Mouse (Mus musculus): ENCODE measurements at regions not wholly inside any gene's neighbourhood (a gene's known extent, or its start where the extent isn't known, plus 50 kb on each side); places are given as distances from the start of the nearest gene placed in this dataset.

- peak; percentile 75 for ATAC-seq (ENCODE audit: poor library complexity, severe bottlenecking)
These were observed 104.2 kb upstream of the 2610301B20Rik start for GRCm38 (mm10) chr4:10770026-10770643.

- ATAC-seq (ENCODE audit: poor library complexity, severe bottlenecking) = no peak
These were observed 99.6 kb upstream of the 2610301B20Rik start for GRCm38 (mm10) chr4:10774557-10775215.

GRCm38 (mm10) chr4:10786701-10787100 is 87.6 kb upstream of the 2610301B20Rik start:
- no peak for ATAC-seq (ENCODE audit: poor library complexity, severe bottlenecking)

GRCm38 (mm10) chr4:10788306-10788705 is 86.0 kb upstream of the 2610301B20Rik start:
- no peak for ATAC-seq (ENCODE audit: poor library complexity, severe bottlenecking)

GRCm38 (mm10) chr4:10789141-10789540 is 85.2 kb upstream of the 2610301B20Rik start:
- no peak for ATAC-seq (ENCODE audit: poor library complexity, severe bottlenecking)

- no peak for ATAC-seq (ENCODE audit: poor library complexity, severe bottlenecking)
These were observed 81.7 kb upstream of the 2610301B20Rik start for GRCm38 (mm10) chr4:10792628-10793027.

- ATAC-seq (ENCODE audit: poor library complexity, severe bottlenecking) = no peak
These were observed 79.8 kb upstream of the 2610301B20Rik start for GRCm38 (mm10) chr4:10794471-10794870.

GRCm38 (mm10) chr4:10800780-10801553 is 73.3 kb upstream of the 2610301B20Rik start:
- ATAC-seq (ENCODE audit: poor library complexity, severe bottlenecking) = no peak

- ATAC-seq (ENCODE audit: poor library complexity, severe bottlenecking) = no peak
These were observed 69.6 kb upstream of the 2610301B20Rik start for GRCm38 (mm10) chr4:10804735-10805134.

- ATAC-seq (ENCODE audit: poor library complexity, severe bottlenecking) = no peak
These were observed 67.0 kb upstream of the 2610301B20Rik start for GRCm38 (mm10) chr4:10807260-10807659.

- no peak for ATAC-seq (ENCODE audit: poor library complexity, severe bottlenecking)
These were observed 61.4 kb upstream of the 2610301B20Rik start for GRCm38 (mm10) chr4:10812931-10813330.
